Mouse (Mus musculus): ENCODE results near the gene Orai1. TPM values are rescaled to one million over a fixed set of nuclear protein-coding genes. Genes with fewer than 3 reads are reported as not detected.

The Orai1 gene
- polyA plus RNA-seq, 1 experiment, result 86.0 TPM

DNA sequence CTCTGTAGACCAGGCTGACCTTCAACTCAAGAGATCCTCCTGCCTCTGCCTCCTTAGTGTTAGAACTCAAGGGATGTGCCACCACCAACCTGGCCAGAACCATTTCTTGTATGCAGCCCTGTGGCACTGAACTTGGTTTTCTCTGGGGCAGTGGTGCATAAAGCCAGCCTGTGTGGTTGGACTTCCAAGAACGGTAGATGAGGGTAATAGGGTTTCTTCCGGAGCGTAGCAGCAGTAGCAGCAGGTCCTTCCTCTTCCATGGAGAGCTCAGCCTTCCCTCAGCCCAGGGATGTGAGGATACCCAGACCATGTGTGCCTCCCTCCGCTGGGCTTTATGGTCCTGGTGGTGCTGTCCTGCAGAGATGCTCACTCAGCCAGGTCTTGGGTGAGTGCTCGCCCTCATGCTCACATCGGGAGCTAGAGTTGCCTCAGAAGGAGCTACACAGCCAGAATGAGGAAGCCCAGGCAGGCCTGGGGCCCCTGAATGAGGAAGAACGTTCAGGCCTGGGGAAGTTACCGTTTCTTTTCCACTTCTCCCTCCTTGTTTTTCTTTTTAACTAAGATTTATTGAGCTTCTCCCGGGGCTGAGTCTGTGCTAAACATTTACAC is 10.2 kb downstream of the Orai1 start:
- no peak for DNase-seq (ENCODE audit: low read depth, low spot score)
- whole genome bisulfite sequencing, result 52% methylated on average over 9 of the region's 9 CpGs

DNA sequence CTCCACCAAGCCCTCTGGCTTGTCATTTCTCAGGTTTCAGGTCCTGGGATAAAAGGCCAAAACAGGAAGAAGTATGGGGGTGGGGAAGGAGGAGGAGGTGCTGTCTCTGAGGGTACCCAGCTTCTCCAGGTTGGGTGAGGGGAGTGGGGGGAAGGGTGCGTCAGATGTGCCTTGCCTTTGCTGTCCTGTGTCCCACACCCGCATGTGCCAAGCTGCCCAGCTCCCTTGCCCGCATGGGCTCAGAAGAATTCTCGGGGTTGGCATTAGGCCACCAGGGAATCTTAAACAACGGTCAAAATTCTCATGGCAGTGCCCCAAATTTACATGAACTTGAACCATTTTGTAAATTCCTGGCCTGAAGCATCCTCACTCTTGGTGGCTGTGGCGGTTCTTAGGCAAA is 11.5 kb downstream of the Orai1 start:
- WGBS, result 58% methylated on average over 6 of the region's 6 CpGs
- DNase-seq (ENCODE audit: low read depth, low spot score), result no peak

GRCm38 (mm10) chr5:123027436-123027835 is 12.6 kb downstream of the Orai1 start:
- no peak for DNase-seq (ENCODE audit: low read depth, low spot score)
- WGBS, result 17% methylated on average over 6 of the region's 6 CpGs

- DNase-seq (ENCODE audit: low read depth, low spot score), result no peak
- 87% methylated on average over 7 of the region's 7 CpGs for WGBS
Measured at GRCm38 (mm10) chr5:123029729-123030128, 14.9 kb downstream of the Orai1 start.

- 93% methylated on average over 3 of the region's 3 CpGs for WGBS
Measured at GRCm38 (mm10) chr5:123031312-123031711, 16.4 kb downstream of the Orai1 start.

DNA sequence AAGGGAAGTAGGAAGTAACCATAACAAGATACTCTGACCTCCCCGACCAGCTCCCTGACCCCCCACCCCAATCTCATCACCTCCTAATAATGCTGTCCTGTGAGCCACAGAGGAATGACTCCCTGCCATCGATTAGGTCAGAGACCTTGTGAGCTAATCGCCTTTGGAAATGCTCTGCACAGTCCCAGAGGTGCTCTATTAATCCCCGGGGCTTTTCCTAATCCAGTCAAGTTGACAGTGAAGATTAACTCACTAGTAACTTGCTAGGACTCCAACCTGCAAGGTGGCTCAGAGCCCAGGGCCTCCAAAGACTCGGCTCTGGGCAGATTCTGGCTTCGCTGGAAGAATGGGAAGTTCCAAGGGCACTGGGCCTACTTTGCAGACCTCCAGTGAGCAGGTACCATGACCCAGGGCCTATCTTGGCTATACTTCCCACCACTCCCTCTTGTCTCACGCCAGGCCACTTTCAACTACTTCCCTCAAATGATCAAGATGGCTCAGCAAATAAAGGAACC is 18.8 kb downstream of the Orai1 start:
- WGBS, result 69% methylated on average over 7 of the region's 7 CpGs

More at GRCm38 (mm10) chr5:123031312-123031711, 16.4 kb downstream of the Orai1 start:
- no peak for DNase-seq (ENCODE audit: low read depth, low spot score)

DNA sequence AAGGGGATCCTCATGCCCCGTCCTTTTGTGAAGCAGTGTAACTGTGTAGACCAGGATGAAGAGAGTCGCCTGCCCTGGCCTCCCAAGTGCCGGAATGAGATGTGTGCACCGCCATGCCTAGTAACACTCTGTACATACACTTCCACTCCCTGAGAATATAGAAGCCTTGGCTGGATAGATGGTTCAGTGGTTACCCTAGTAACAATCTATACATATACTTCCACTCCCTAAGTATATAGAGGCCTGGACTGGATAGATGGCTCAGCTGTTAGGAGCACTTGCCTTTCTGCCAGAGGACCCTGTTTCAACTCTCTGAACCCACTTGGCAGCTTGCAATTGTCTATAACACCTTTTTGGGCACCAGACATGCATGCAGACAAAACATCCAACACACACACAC is 20.2 kb downstream of the Orai1 start:
- DNase-seq (ENCODE audit: low read depth, low spot score), result no peak

More for the DNA sequence above, 18.8 kb downstream of the Orai1 start:
- DNase-seq (ENCODE audit: low read depth, low spot score), result no peak

DNA sequence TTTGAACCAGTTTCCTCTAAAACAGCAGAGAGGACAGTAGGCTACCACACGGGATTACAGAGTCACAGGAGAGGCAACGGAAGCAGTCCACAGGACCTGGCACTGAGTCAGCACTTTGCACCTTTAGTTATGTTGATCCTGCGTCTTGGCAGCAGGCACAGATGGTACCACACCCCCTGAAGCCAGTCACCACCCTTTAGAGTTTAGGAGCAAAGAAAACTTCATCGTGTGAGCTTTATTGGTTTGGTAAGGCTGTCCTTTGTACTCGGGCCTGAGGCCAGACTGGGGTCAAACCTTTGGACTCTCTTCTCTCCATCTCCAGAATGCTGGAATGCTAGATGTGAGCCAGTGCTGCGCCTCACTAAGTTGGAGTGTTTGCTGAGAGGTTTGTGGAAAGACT is 20.7 kb downstream of the Orai1 start:
- 5% methylated on average over 6 of the region's 6 CpGs for WGBS
- DNase-seq (ENCODE audit: low read depth, low spot score), result peak; percentile 90

More for the DNA sequence above, 20.2 kb downstream of the Orai1 start:
- WGBS, result 36% methylated on average over 4 of the region's 4 CpGs

DNA sequence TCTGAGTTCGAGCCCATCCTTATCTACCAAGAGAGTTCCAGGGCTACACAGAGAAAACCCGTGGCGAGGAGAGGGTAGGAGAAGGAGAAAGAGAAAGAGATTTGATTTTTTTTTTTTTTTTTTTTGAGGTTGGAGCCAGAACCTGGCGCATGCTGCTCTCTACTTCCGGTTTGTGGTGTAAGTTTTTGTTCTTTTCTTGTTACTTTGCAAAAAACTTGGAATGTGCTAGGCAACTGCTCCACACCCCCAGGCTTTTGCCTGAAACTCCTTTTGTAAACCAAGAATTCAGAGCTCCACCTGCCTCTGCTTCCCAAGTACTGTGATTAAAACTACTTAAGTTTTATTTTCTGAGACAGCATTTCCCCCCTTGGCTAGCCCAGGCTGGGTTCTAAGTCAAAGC is 23.2 kb downstream of the Orai1 start:
- DNase-seq (ENCODE audit: low read depth, low spot score), result no peak
- WGBS, result 82% methylated on average over 5 of the region's 5 CpGs

DNA sequence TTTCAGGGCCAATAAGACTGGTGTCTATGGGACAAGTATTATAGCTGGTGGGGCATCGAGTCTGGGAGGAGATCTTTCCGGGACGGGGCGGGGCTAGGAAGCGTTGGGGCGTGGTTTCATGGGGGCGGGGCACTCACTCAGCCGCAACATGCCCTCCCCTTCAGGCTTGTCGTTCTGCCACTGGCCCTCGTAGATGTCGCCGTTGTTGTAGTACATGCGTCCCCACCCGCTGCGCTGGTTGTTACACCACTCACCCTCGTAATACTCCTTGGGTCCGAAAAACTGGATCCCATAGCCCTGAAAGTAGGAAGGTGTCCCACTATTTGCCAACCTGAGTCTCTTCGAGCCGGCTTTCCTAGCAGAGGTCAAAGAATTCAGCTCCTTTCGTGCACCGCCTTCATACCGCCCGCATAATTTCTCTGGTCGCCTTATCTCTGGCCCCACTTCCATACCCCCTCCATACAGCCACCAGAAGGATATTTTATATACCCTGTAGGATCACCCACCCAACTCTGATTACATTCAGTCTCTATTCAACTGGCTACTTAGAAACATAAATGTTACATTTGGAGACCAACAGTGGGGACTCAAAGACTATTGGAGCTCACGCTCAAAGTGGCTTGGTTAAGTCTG is 24.4 kb downstream of the Orai1 start:
- WGBS, result 3% methylated on average over 25 of the region's 25 CpGs
- DNase-seq (ENCODE audit: low read depth, low spot score), result no peak

DNA sequence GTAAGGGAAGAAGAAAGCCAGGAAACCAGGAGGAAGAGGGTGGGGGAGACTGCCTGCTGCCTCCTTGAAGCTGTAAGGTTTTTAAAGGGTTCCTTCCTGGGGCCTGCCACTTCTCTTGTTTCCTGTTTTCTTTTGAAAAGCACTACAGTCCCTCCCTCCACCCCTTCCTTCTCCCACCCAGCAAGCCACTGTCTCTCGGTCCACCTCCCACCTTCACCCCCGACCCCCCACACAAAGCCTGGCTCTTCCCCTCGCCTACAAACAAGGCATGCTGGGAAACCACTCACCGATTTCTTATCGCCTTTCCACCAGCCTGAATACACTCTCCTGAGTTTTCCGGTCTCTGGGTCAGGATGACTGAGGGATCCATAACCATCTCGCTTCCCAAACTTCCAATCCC is 25.9 kb downstream of the Orai1 start:
- DNase-seq (ENCODE audit: low read depth, low spot score), result no peak
- 64% methylated on average over 7 of the region's 7 CpGs for WGBS

DNA sequence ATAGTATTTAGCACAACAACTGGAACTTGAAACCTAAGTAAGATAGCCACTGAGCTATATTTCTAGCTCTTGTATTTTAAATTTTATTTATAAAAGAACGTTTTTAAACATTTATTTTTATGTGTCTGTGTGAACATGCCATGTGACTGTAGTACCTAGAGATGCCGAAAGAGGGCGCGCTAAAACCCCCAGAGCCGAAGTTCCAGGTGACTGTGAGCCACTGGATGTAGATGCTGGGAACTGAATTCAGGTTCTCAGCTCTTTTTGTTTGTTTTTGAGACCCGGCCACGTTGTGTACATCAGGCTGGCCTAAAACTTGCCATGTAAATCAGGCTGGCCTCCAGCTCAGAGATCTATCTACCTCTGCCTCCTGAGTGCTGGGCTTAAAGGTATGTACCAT is 29.0 kb downstream of the Orai1 start:
- no peak for DNase-seq (ENCODE audit: low read depth, low spot score)
- WGBS, result 29% methylated on average over 7 of the region's 7 CpGs

GRCm38 (mm10) chr5:123045561-123046295 is 30.9 kb downstream of the Orai1 start:
- no peak for DNase-seq (ENCODE audit: low read depth, low spot score)
- WGBS, result 24% methylated on average over 9 of the region's 9 CpGs

- no peak for DNase-seq (ENCODE audit: low read depth, low spot score)
- 78% methylated on average over 3 of the region's 3 CpGs for WGBS
Measured at GRCm38 (mm10) chr5:123046916-123047315, 32.0 kb downstream of the Orai1 start, which contains the start of gene Morn3. Morn3 (minus strand) TSS chr5:123047016.

- no peak for DNase-seq (ENCODE audit: low read depth, low spot score)
- WGBS, result 8% methylated on average over 12 of the region's 12 CpGs
Measured at GRCm38 (mm10) chr5:123049271-123049670, 34.4 kb downstream of the Orai1 start.

GRCm38 (mm10) chr5:123050918-123051317 is 36.0 kb downstream of the Orai1 start:
- DNase-seq (ENCODE audit: low read depth, low spot score), result no peak
- 72% methylated on average over 9 of the region's 9 CpGs for WGBS

DNA sequence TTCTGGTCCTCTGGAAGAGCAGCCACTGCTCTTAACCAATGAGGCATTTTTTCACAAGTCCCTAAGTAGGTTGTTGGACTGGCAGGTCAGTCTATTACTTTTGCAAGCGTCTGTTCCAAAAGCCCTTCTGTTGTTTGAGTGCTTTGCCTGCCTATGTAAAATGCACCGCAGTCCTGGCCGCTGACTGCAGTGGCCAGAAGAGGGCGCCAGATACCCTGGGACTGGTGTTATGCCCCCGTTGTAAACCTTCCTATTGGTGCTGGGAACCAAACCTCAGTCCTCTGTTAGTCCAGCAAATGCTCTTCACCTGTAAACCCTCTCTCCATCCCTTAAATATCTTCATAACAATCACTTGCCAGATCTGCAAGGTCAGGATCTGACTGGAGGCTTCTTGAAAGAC is 36.9 kb downstream of the Orai1 start:
- no peak for DNase-seq (ENCODE audit: low read depth, low spot score)
- WGBS, result 86% methylated on average over 5 of the region's 5 CpGs

DNA sequence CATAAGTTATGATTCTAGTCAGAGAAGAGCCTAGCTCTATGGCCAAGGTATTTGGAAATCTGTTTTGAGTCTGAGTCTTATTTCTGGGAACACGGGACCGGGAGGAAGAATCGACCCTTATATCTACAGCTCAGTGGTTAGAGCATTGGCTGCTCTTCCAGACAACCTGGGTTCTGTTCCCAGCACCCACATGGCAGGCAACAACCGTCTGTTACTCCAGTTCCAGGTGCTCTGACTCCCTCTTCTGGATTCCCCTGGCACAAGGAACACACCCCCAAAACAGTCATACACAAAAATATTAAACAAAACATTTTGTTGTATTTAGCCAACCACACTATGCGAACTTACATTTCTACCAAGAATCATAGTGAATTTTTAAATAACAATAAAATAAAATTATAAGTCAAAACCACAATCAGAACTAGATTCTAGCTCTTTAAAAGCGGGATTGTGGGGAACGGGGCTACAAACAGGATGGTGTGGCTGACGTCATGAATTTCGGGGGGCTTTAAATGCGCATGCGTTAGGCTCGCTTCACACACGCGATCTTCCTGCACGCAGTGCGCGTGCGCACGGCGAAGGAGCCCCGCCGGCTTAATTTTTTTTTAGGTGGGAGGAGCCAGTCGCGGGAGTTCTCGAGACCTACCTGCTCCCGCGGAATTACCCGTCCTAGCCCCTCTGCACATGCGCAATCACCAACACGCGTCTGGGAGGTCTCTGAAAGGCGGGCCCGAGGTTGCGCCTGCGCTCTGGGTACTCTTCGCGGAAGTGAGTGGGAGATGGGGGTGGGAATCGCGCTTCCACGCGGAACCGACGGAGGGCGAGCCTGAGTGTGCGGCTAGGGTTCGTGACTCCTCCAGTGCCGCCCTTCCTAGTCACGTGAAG is 42.7 kb downstream of the Orai1 start:
- peak; percentile 100 for DNase-seq (ENCODE audit: low read depth, low spot score)
- 7% methylated on average over 48 of the region's 48 CpGs for WGBS

GRCm38 (mm10) chr5:123058251-123059102 is 43.6 kb downstream of the Orai1 start:
- no peak for DNase-seq (ENCODE audit: low read depth, low spot score)
- 27% methylated on average over 16 of the region's 16 CpGs for WGBS

All from large intestine, adult 2 months (tissue).